Mouse (Mus musculus) heart, adult 2 months (tissue): ENCODE measurements around the gene Ifih1.

Experiments used
- CTCF ChIP-seq: fragments of 200-600 bp; IDR thresholded peaks from 2 replicates; pipeline ENCODE4 v1.8.1; 2022; ENCODE audit warnings: antibody characterized with exemption, mild to moderate bottlenecking, moderate library complexity
- EP300 ChIP-seq: fragments of 200-500 bp; IDR thresholded peaks from 2 replicates; pipeline ENCODE4 v1.6.1; 2011; ENCODE audit warnings: low read depth, low read length, control low read depth; ENCODE audit not compliant: insufficient read depth
- POLR2A ChIP-seq: fragments of 200-500 bp; IDR thresholded peaks from 2 replicates; pipeline ENCODE4 v1.6.1; 2011; ENCODE audit warnings: mild to moderate bottlenecking, low read depth, low read length, control low read depth; ENCODE audit not compliant: insufficient read depth

- TF ChIP-seq CTCF (no peak), EP300 (no peak), POLR2A (no peak)
These were observed 96.9 kb downstream of the Ifih1 start for GRCm38 (mm10) chr2:62549131-62549530.
